Mouse (Mus musculus): ENCODE data around the gene Slc25a39. TPM values are rescaled to one million over a fixed set of nuclear protein-coding genes. Genes with fewer than 3 reads are reported as not detected.
A peak's percentile ranks its signal among the peaks of the same experiment; 100 is the strongest.

Gene Slc25a39
- polyA plus RNA-seq, 1 experiment from 2014 or later: 154 TPM

DNA sequence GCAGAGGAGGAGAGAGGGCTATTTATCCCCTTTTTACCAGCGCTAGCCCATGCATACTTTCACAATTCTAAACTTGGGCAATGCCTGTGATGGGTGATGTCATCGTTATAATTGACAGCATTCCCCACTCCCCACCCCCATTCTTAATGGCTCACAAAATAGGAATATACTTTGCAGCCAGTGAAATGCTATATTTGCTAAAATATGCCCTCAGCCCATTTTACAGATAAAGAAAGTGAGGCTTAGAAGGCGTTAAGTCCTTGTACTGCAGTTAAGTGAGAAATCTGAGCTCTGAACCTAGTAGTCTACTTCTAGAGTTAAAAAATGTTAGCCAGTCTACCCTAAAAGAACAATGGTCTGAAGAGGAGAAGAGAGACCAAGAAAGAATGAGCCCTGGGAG, 36.6 kb upstream of the Slc25a39 start:
- peaks cover 46% of the 10 kb centered on the region for H3K4me1 ChIP-seq (replicated peaks)
- peaks cover 20% of the 10 kb centered on the region for H3K27me3 ChIP-seq
- no peak overlapping the region for H3K9ac ChIP-seq
- peaks cover 45% of the 10 kb centered on the region for H3K36me3 ChIP-seq
- ATAC-seq (ENCODE audit: low read depth): no peak
- H3K4me3 ChIP-seq: no peak overlapping the region
- 64% methylated on average over 3 of the region's 3 CpGs for WGBS
- no peaks in the 10 kb centered on the region for H3K9me3 ChIP-seq
- H3K4me2 ChIP-seq: peak overlapping the region; percentile 92; the same call in 1 of the 2 replicates
- H3K27ac ChIP-seq (replicated peaks): no peak overlapping the region

DNA sequence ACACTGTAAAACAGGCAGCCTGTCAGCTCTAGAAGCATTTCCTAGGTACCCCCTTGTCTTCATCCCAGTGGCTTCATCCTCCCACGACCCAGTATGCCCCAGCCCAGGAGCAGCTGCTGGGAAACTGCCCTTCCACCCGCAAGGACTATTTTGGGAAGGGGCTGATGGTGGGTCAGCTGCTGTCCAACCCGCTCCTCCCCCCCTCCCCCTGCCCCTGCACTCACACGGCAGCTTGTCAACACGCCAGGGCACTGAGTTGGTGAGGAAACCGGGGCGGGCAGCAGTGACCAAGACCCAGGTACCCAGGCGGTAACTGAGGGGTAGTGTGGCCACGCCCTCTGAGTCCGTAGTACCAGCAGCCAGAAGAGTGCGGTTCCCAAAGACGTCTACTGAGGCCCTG, 36.0 kb upstream of the Slc25a39 start:
- peaks cover 16% of the 10 kb centered on the region for H3K27me3 ChIP-seq
- ATAC-seq (ENCODE audit: low read depth): no peak
- 59% methylated on average over 12 of the region's 12 CpGs for whole genome bisulfite sequencing
- H3K9me3 ChIP-seq: no peaks in the 10 kb centered on the region
- H3K9ac ChIP-seq: no peak overlapping the region
- no peak overlapping the region; the same call in 1 of the 2 replicates for H3K4me2 ChIP-seq
- peaks cover 51% of the 10 kb centered on the region for H3K4me1 ChIP-seq (replicated peaks)
- H3K36me3 ChIP-seq: peaks cover 50% of the 10 kb centered on the region
- 0 out of 2 replicates have a peak overlapping the region, but pooled peaks have one; percentile 3 for H3K4me3 ChIP-seq
- no peak overlapping the region for H3K27ac ChIP-seq (replicated peaks)

DNA sequence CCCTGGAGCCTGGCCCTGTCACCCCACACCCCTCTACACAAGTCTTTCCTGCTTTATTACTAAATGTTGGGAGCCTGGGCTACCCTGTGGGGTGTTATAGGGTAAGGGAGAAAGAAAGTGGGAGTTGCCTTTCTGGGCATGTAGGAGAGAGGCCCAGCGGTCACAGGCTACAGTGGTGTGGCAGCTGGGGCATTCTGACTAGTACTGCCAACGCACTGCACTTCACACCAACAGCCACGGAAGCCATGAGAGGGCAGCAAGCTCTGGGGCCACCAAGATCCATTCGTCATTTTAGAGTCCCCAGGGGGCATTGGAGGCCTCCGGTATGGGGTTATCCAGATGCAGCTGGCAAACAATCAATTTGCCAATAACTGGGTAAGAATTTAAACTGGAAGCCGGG, 34.3 kb upstream of the Slc25a39 start:
- Histone ChIP-seq H3K4me3 (no peak overlapping the region), H3K27me3 (peaks cover 9% of the 10 kb centered on the region), H3K9me3 (no peaks in the 10 kb centered on the region), H3K9ac (no peak overlapping the region), H3K36me3 (peaks cover 66% of the 10 kb centered on the region), H3K27ac (replicated peaks) (no peak overlapping the region), H3K4me1 (replicated peaks) (peaks cover 56% of the 10 kb centered on the region), H3K4me2 (no peak overlapping the region)
- WGBS: 69% methylated on average over 6 of the region's 6 CpGs
- no peak for ATAC-seq (ENCODE audit: low read depth)

DNA sequence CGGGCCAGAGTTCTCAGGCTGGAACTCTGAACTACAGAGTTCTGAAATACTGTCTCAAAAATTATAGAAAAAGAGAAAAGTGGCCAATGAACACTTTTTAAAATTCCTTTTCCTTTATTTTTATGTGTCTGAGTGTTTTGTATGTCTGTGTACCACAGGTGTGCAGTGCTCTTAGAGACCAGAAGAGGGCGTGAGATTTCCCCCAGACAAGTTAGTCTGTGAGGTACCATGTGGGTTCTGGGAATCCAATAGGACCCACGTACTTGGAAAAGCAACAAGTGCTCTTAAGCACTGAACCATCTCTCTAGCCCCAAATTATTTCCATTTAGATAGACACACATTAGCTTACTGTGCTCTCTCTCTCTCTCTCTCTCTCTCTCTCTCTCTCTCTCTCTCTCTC, 33.7 kb upstream of the Slc25a39 start:
- ATAC-seq (ENCODE audit: low read depth): no peak
- no peak overlapping the region for H3K4me3 ChIP-seq
- H3K36me3 ChIP-seq: peaks cover 71% of the 10 kb centered on the region
- peaks cover 60% of the 10 kb centered on the region for H3K4me1 ChIP-seq (replicated peaks)
- WGBS: 87% methylated on average over 3 of the region's 3 CpGs
- H3K27me3 ChIP-seq: peaks cover 9% of the 10 kb centered on the region
- no peaks in the 10 kb centered on the region for H3K9me3 ChIP-seq
- no peak overlapping the region for H3K9ac ChIP-seq
- no peak overlapping the region for H3K4me2 ChIP-seq
- H3K27ac ChIP-seq (replicated peaks): no peak overlapping the region

GRCm38 (mm10) chr11:102440255-102440654, 32.5 kb upstream of the Slc25a39 start:
- Histone ChIP-seq H3K4me1 (replicated peaks) (peaks cover 56% of the 10 kb centered on the region), H3K27ac (replicated peaks) (no peak overlapping the region), H3K4me3 (no peak overlapping the region)

DNA sequence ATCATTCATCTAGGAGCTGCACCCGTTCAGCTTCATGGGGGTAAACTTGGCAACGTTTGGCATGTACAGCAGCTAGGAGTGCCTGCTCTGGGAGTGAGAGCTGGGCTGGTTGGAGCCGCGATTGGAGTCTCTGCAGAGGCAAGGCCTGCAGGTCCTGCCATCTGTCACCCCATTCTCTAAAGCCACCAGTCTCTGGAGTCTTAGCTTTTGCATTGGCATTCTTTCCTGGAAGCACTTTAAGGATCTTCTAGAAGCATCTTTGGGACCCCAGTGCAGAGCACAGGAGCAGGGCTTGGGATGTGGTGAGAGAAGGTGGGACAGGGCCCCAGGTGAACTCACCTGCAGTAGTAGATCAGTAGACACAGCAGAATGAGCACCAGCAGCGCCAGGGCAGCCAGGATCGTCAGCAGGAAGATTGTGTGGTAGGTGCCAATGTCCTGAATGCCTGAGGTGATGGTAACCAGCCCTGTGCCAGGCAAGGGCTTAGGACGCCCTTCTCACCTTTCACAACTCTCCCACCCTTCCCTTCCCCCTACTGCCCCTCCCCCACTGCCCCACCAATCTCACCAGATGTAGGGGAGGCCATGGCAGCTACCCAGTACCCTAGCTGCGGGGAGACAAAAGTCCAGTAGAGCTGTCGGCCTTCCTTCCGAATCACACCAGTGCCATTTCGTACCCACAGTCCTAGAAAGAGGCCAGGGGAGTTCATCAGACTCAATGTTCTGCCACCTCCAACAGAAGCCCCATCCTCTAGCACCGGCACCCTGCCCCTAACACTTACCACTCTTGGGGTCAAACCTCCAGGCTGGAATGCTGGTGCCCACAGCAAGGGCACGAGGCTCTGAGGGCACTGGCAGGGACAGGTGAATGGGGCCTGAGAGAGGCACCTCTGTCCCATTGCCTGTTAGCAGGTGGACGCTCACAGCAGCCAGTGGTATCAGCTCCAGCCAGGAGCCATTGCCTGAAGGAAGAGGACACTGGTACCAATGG, 31.6 kb upstream of the Slc25a39 start:
- H3K9ac ChIP-seq: peak overlapping the region; percentile 41; the same call in 1 of the 2 replicates
- no peak for ATAC-seq (ENCODE audit: low read depth)
- no peak overlapping the region for H3K4me3 ChIP-seq
- no peaks in the 10 kb centered on the region for H3K9me3 ChIP-seq
- peaks cover 91% of the 10 kb centered on the region for H3K36me3 ChIP-seq
- peaks cover 53% of the 10 kb centered on the region for H3K4me1 ChIP-seq (replicated peaks)
- 72% methylated on average over 14 of the region's 14 CpGs for WGBS
- H3K4me2 ChIP-seq: no peak overlapping the region
- H3K27ac ChIP-seq (replicated peaks): no peak overlapping the region
- peaks cover 9% of the 10 kb centered on the region for H3K27me3 ChIP-seq

More at GRCm38 (mm10) chr11:102440255-102440654, 32.5 kb upstream of the Slc25a39 start:
- H3K27me3 ChIP-seq: peaks cover 9% of the 10 kb centered on the region
- H3K9me3 ChIP-seq: no peaks in the 10 kb centered on the region
- ATAC-seq (ENCODE audit: low read depth): no peak
- H3K36me3 ChIP-seq: peaks cover 83% of the 10 kb centered on the region
- WGBS: 82% methylated on average over 8 of the region's 8 CpGs
- H3K9ac ChIP-seq: no peak overlapping the region
- no peak overlapping the region for H3K4me2 ChIP-seq

DNA sequence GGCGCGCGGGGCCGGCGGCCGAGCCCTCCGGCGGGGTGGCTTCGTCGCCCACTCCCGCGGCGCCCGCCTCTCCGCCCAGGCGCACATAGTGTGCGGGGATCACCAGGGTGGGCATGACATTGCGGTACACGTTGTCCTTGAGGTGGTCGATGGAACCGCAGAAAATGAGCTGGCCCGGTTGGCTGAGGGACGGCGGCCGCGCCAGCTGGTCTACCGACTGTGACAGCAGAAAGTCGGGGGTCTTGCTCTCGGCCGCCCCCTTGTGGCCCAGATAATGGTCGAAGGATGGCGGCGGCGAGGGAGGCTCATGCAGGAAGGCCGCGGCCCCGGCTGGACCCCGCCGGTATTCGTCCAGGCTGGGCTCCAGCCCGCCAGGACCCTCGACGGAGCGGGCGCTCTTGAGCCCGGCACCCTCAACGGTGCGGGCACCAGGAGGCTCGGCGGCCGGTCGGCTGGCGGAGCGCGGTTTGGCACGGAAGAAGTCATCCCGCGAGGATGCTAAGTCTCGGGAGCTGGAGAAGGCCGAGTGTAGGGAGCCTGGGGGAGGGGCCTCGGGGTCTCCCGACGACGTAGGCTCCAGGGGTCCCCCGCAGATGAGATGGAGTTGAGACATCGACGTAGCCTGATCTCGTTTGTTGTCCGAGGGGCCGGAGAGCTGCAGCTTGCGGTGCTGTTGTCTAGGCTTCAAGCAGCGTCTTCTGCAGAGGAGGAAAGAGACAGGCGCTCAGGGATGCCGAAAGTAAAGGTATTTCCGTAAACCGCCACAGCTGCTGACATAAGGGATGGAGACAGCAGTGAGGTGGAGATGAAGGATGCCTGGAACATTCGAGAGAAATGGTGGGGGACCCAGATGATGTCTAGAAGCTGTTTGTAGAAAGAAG, 30.7 kb upstream of the Slc25a39 start:
- Histone ChIP-seq H3K4me2 (peak overlapping the region; percentile 64), H3K36me3 (peaks cover 95% of the 10 kb centered on the region), H3K27ac (replicated peaks) (peak overlapping the region; percentile 62; the same call in 1 of the 2 replicates), H3K27me3 (peaks cover 9% of the 10 kb centered on the region), H3K4me1 (replicated peaks) (peaks cover 50% of the 10 kb centered on the region), H3K9ac (peak overlapping the region; percentile 73), H3K9me3 (no peaks in the 10 kb centered on the region), H3K4me3 (peak overlapping the region; percentile 36)
- peak; percentile 1; the same call in 1 of the 2 replicates for ATAC-seq (ENCODE audit: low read depth)
- WGBS: 11% methylated on average over 77 of the region's 77 CpGs

GRCm38 (mm10) chr11:102437120-102438061, 29.6 kb upstream of the Slc25a39 start:
- Histone ChIP-seq H3K27ac (replicated peaks) (peak overlapping the region; percentile 62), H3K4me1 (replicated peaks) (peaks cover 50% of the 10 kb centered on the region), H3K9ac (peak overlapping the region; percentile 73), H3K4me3 (peak overlapping the region; percentile 36), H3K4me2 (peak overlapping the region; percentile 64), H3K36me3 (peaks cover 91% of the 10 kb centered on the region), H3K27me3 (peaks cover 9% of the 10 kb centered on the region), H3K9me3 (no peaks in the 10 kb centered on the region)
- ATAC-seq (ENCODE audit: low read depth): peak; percentile 13; the same call in 1 of the 2 replicates
- WGBS: 7% methylated on average over 87 of the region's 87 CpGs

DNA sequence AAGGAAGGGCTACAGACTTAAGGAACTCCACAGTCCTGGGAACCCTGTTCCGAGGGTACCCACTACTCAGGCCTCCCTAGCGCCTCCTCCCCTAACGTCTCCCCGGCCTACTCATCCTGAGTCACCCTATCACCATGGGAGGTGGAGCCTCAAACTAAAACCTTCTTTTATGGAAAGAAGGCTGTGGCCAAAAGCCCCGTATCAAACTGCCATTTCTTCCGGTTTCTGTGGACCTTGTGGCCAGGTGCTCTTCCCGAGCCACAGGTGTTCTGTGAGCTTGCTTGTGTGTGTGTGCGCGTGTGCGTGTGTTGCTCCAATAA, 28.7 kb upstream of the Slc25a39 start:
- no peak overlapping the region for H3K4me2 ChIP-seq
- no peak overlapping the region for H3K4me3 ChIP-seq
- WGBS: 89% methylated on average over 10 of the region's 10 CpGs
- H3K27ac ChIP-seq (replicated peaks): no peak overlapping the region
- ATAC-seq (ENCODE audit: low read depth): no peak
- peaks cover 58% of the 10 kb centered on the region for H3K4me1 ChIP-seq (replicated peaks)
- H3K9me3 ChIP-seq: no peaks in the 10 kb centered on the region
- H3K27me3 ChIP-seq: peaks cover 9% of the 10 kb centered on the region
- H3K36me3 ChIP-seq: peaks cover 82% of the 10 kb centered on the region
- H3K9ac ChIP-seq: no peak overlapping the region

DNA sequence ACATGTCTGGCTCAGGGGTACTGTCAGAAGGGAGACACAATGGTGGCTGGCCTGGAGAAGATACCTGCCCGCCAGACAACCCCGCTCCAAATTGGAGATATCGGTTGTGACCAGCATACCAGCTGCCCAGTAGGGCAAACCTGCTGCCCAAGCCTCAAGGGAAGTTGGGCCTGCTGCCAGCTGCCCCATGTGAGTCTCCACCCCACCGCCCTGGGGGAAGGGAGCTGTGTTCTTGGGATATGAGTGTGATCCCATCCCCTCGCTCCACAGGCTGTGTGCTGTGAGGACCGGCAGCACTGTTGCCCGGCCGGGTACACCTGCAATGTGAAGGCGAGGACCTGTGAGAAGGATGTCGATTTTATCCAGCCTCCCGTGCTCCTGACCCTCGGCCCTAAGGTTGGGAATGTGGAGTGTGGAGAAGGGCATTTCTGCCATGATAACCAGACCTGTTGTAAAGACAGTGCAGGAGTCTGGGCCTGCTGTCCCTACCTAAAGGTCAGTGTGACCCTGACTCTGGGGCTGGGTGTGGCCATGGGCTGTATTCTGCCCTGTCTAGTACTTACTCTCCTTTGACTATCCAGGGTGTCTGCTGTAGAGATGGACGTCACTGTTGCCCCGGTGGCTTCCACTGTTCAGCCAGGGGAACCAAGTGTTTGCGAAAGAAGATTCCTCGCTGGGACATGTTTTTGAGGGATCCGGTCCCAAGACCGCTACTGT, 28.2 kb upstream of the Slc25a39 start:
- Histone ChIP-seq H3K9me3 (no peaks in the 10 kb centered on the region), H3K4me2 (no peak overlapping the region)
- WGBS: 91% methylated on average over 18 of the region's 18 CpGs

More for the DNA sequence above, 28.2 kb upstream of the Slc25a39 start:
- Histone ChIP-seq H3K4me1 (replicated peaks) (peaks cover 63% of the 10 kb centered on the region), H3K36me3 (peaks cover 76% of the 10 kb centered on the region), H3K27me3 (peaks cover 9% of the 10 kb centered on the region), H3K27ac (replicated peaks) (no peak overlapping the region), H3K9ac (no peak overlapping the region), H3K4me3 (no peak overlapping the region)
- no peak for ATAC-seq (ENCODE audit: low read depth)

Measured in neural tube, embryonic 13.5 days (tissue).